Mouse (Mus musculus): Measurements from ENCODE around the gene Mob2.

The Mob2 gene

DNA sequence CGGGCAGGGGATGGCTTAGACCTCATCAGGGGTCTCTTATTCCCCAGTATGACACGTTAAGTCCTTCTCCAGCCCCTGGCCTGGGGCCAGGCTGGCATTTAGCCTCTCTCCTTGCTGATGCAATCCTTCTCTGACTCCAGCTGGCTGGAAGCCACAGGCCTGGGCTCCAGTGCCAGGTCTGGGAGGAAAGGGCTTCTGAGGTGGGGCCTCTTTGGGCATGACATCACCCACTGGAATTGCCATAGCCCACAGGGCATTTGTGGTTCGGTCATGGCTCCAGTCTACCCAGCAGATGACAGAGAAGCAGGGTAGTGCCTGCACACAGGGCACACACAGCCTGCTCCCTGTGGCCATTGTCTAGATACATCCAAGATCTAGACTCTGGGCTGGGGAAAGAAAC lies 24.0 kb upstream of the Mob2 start:
- DNase-seq (ENCODE audit: low read depth, low spot score): no peak
- H3K27me3 ChIP-seq (ENCODE audit: control insufficient read depth, insufficient read depth, low read length, poor library complexity, severe bottlenecking): no peaks in the 10 kb centered on the region
- no peaks in the 10 kb centered on the region for H3K36me3 ChIP-seq (ENCODE audit: control insufficient read depth, insufficient read depth, low read length, poor library complexity, severe bottlenecking)

DNA sequence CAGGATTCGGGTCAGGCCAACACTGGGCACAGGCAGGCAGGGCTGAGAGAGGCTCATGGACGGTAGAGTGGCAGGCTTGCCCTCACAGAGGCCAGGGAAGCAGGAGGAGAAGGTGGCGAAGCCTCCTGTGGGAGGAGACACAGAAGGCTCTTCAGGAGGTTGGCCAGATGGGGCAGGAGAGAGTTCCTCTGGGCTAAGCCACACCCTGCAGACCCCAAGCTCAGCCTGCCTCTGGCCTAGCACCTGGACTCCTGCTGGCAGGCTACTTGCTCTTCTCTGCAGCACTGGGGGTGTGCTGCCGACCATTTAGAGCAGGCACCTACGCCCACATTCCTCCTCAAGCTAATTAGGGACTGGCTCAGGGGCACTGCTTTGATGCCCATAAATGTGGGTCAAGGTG lies 23.5 kb upstream of the Mob2 start:
- Histone ChIP-seq H3K27me3 (ENCODE audit: control insufficient read depth, insufficient read depth, low read length, poor library complexity, severe bottlenecking) (no peaks in the 10 kb centered on the region), H3K36me3 (ENCODE audit: control insufficient read depth, insufficient read depth, low read length, poor library complexity, severe bottlenecking) (no peaks in the 10 kb centered on the region)

DNA sequence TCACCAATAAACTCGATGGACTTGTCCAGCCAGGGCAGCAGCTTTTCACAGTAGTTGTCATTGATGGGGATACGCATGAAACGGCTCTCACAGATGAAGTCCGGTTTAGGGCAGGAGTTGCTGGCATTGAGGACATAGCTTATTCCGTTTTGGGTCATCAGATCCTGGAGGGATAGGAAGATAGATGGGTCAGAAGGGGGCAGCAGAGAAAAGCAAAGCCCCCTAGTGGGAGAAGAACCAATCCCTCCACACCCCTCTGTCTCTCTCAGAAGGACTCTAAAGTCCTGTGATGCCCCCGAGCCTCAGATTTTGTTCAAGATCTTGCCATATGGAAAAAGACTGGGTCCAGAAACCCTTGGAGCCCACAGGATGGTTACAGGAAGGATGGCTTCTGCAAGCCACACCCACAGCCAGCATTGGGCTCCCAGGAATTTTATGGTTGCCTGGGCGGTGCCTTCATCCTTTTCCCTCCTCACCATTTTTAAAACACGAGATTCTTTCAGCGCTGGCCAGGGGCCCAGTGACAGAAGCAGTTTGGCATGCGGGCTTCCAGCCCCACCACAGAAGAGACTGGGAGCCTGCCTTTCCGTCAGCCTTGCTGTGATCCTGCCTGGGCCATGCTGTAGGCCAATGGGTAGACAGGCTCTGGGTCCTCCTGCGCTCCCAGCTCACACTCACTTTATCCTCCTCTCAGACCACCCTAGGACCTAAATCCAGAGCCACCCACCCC lies 22.9 kb upstream of the Mob2 start:
- Histone ChIP-seq H3K36me3 (ENCODE audit: control insufficient read depth, insufficient read depth, low read length, poor library complexity, severe bottlenecking) (no peaks in the 10 kb centered on the region), H3K27me3 (ENCODE audit: control insufficient read depth, insufficient read depth, low read length, poor library complexity, severe bottlenecking) (no peaks in the 10 kb centered on the region)
- no peak for DNase-seq (ENCODE audit: low read depth, low spot score)

More for the DNA sequence above, 23.5 kb upstream of the Mob2 start:
- DNase-seq (ENCODE audit: low read depth, low spot score): no peak

DNA sequence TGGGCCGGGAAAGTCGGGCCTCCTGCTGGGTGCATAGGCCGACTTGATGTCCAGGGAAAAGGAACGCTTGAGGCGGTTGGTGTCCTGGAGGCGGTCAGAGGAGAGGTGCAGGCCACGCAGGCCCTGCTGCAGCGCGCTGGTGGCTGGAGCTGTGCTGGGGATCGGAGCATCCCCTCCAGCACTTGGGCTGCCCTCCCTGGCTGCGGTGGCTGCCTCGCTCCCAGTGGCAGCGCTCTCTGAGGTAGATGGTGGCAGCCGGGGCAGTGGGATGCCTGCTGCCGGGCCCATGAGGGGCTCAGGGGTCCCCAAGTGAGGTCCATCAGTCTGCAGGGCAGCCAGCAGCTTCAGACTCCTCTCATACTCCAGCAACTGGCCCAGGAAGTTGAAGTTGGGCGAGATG lies 21.7 kb upstream of the Mob2 start:
- Histone ChIP-seq H3K27me3 (ENCODE audit: control insufficient read depth, insufficient read depth, low read length, poor library complexity, severe bottlenecking) (no peaks in the 10 kb centered on the region), H3K36me3 (ENCODE audit: control insufficient read depth, insufficient read depth, low read length, poor library complexity, severe bottlenecking) (no peaks in the 10 kb centered on the region)
- DNase-seq (ENCODE audit: low read depth, low spot score): no peak

DNA sequence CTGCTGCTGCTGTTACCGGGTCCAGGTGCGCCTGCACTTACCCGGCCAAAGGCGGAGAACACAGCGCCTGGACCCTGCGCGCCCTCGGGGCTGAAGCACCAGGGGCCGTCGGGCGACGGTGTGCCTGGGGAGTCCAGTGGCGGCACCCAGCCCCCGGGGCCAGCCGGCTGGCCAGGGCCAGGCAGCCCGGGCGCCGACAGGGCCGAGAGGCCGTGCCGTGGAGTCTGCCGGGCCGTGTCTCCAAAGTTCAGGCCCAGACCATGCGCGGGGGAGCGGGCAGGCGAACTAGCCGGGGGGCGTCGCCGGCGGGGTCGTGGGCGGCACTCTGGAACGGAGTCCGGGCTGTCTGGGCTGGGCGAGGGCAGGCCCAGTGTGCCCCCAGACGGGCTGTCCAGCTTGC lies 21.3 kb upstream of the Mob2 start:
- Histone ChIP-seq H3K36me3 (ENCODE audit: control insufficient read depth, insufficient read depth, low read length, poor library complexity, severe bottlenecking) (no peaks in the 10 kb centered on the region), H3K27me3 (ENCODE audit: control insufficient read depth, insufficient read depth, low read length, poor library complexity, severe bottlenecking) (no peaks in the 10 kb centered on the region)
- DNase-seq (ENCODE audit: low read depth, low spot score): no peak

DNA sequence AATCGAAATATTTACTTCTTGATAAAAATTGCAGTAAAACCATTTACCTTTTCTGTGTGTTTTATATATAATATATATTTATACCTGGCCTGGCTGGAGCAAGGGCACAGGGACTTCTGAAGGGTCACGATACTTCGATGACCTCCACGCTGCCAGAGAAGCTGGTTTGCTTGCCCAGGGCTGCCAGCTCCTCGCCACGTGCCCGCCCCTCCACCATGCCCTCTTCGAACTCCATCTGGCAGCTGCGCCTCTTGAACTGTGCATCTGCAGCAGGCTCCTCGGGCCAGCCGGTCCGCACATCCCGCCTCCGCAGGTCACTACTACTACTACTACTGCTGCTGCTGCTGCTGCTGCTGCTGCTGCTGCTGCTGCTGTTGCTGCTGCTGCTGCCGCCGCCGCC lies 20.9 kb upstream of the Mob2 start:
- H3K36me3 ChIP-seq (ENCODE audit: control insufficient read depth, insufficient read depth, low read length, poor library complexity, severe bottlenecking): no peaks in the 10 kb centered on the region
- no peak for DNase-seq (ENCODE audit: low read depth, low spot score)
- H3K27me3 ChIP-seq (ENCODE audit: control insufficient read depth, insufficient read depth, low read length, poor library complexity, severe bottlenecking): no peaks in the 10 kb centered on the region

DNA sequence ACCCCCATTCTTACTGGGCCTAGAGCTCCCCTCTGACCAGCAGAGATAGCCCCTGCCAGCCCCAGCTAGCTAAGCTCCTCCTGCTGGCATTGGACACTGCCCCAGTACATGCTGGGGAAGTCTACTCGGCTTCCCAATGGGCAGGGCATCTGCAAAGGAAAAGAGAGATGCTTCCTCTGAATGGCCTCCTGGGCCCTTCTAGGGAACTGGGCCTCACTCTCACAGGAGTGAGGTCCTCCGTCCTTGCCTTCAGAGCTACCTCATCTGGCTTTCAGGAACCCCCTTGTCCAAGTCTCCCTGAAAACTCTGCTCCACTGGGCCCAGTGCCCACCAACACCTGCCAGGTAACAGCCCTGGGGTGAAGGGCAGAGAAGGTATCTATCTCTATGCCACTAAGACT lies 20.0 kb upstream of the Mob2 start:
- DNase-seq (ENCODE audit: low read depth, low spot score): no peak
- Histone ChIP-seq H3K27me3 (ENCODE audit: control insufficient read depth, insufficient read depth, low read length, poor library complexity, severe bottlenecking) (no peaks in the 10 kb centered on the region), H3K36me3 (ENCODE audit: control insufficient read depth, insufficient read depth, low read length, poor library complexity, severe bottlenecking) (no peaks in the 10 kb centered on the region)

DNA sequence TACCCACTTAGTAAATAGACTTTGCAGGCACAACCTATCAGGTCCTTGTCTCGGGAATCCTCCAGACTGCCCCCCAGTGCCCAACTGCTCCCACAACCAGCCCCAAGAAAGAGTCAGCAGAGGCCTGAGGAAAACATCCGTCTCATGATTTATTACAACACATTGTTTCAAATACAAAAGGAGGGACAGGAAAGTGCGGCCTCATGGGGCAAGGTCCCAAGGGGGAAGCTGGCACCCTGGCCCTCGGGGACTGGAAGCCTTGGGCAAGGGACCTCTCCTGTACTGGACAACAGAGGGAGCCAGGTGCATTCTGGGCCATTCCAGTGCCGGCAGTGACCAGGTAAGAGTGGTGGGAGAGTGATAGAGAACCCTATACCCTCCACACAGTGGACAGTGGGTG lies 18.5 kb upstream of the Mob2 start:
- DNase-seq (ENCODE audit: low read depth, low spot score): no peak
- Histone ChIP-seq H3K27me3 (ENCODE audit: control insufficient read depth, insufficient read depth, low read length, poor library complexity, severe bottlenecking) (no peaks in the 10 kb centered on the region), H3K36me3 (ENCODE audit: control insufficient read depth, insufficient read depth, low read length, poor library complexity, severe bottlenecking) (no peaks in the 10 kb centered on the region)

DNA sequence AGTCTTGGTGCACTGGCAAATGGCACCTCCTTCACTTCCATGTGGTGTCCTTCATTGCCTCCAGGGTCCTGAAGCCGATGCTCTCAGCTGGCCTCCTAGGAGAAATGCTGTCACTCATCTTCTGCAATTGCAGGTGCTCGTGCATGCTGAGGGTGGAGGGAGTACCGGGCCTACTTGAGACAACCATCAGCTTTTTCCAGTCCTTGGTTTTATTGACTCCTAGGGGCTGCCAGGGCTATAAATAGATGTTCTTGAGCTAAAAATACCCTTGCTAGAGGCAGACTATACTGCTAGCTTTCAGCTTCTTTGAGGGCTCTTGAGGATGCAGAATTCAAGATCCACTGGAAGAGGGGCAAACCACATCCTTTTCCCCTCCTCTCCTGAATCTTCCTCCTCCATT lies 16.3 kb upstream of the Mob2 start:
- H3K27me3 ChIP-seq (ENCODE audit: control insufficient read depth, insufficient read depth, low read length, poor library complexity, severe bottlenecking): no peaks in the 10 kb centered on the region
- H3K36me3 ChIP-seq (ENCODE audit: control insufficient read depth, insufficient read depth, low read length, poor library complexity, severe bottlenecking): no peaks in the 10 kb centered on the region
- DNase-seq (ENCODE audit: low read depth, low spot score): no peak

DNA sequence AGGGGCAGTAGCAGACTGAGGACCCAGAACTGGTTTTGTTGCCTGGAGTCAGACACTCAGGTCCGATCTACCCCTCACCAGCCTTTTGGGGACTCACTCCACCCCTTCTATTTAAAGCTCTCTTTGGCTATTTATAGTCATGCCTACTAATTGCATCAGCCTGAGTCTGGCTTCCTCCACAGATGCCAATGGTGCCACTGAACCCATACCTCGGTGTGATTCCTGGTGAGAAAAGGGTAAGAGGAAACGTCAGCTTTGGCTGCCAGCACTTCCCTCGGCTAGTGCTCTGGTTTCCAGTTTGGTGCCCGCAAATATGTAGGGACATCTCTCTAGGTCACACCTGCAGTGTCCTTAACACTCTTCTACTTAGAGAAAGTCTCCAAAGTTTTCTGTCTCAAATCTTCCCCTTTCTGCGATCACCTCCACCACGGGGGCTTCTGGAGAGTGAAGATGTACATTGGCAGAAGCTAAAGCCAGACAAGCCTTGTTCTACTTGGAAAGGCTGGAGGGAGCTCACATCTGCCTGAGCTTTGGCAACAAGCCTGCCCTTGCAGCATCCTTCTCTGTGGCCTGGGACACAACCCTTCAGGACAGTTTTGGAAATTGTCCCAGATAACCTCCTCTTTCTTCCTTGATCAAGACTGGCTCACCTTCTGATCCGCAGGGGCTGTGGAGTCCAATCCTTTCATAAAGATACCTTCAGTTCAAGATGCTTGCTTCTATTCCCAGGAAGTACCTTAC lies 13.5 kb upstream of the Mob2 start:
- Histone ChIP-seq H3K27me3 (ENCODE audit: control insufficient read depth, insufficient read depth, low read length, poor library complexity, severe bottlenecking) (no peaks in the 10 kb centered on the region), H3K36me3 (ENCODE audit: control insufficient read depth, insufficient read depth, low read length, poor library complexity, severe bottlenecking) (no peaks in the 10 kb centered on the region)
- DNase-seq (ENCODE audit: low read depth, low spot score): no peak

DNA sequence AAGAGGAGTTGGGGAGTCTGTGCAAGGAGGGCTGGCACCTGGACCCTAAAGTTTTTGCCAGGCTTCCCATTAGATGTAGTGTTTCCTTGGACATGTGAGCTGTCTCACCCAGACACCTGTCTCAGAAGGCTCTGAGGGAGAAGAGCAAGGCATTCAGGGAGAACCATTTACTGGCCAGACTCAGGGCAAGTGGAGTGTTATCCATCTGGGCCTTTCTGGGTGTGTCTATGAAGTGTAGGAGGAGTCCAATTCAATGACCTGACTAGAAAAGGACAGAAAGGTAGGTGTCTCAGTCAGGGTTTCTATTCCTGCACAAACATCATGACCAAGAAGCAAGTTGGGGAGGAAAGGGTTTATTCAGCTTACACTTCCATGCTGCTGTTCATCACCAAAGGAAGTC lies 10.9 kb upstream of the Mob2 start:
- DNase-seq (ENCODE audit: low read depth, low spot score): no peak

DNA sequence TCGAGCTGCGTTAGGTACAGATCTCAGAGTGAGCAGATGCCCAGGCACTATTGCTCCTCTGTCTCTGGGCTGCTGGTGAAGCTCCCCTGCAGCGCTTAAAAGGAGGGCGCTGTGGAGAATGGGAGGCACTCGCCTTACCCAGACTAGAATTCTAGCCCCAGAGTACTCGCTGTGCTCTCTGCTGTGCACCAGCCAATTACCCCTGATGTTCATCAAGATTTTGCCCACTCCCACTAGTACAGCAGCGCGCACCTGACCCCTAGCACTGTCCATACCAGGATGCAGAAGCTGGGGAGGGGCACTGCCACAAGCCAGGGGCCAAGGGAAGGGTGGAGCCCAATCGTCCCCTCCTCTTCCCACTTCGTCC lies 10.3 kb upstream of the Mob2 start:
- Histone ChIP-seq H3K27me3 (ENCODE audit: control insufficient read depth, insufficient read depth, low read length, poor library complexity, severe bottlenecking) (no peaks in the 10 kb centered on the region), H3K36me3 (ENCODE audit: control insufficient read depth, insufficient read depth, low read length, poor library complexity, severe bottlenecking) (no peaks in the 10 kb centered on the region)
- no peak for DNase-seq (ENCODE audit: low read depth, low spot score)

More for the DNA sequence above, 10.9 kb upstream of the Mob2 start:
- no peaks in the 10 kb centered on the region for H3K27me3 ChIP-seq (ENCODE audit: control insufficient read depth, insufficient read depth, low read length, poor library complexity, severe bottlenecking)
- no peaks in the 10 kb centered on the region for H3K36me3 ChIP-seq (ENCODE audit: control insufficient read depth, insufficient read depth, low read length, poor library complexity, severe bottlenecking)

DNA sequence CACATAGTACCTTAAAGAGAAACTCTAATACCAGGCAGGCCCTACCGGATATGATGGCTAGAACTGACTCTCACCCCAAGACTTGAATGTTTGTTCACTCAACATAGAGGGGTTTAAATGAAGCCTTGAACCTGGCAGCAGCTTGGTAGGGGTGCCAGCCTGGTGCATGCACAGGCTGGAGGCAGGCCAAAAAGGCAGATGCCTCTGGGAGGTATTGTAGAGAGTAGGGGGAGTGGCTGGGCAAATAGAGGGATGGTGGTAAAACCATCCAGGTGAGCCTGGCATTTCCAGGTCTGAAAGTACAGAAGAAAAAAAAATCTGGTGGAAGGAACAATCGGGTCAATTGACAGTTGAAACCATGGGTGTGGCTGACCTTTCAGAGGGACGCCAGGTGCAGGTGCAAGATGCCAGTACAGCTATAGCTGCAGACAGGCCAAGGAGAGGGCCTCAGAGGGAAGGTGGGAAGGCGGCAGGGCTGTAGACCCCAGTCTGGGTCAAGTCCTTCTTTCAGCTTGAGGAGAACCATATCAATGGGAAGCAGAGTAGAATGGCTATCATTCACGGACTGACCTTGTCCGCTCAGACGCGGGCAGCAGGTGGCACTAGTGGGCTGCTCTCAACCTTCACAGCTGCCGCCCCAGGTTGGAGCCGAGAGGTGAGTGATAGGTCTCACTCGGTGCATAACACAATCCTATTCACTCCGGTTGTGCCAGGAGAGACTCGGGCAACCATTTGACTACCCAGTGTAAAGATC lies 9.8 kb upstream of the Mob2 start:
- no peaks in the 10 kb centered on the region for H3K36me3 ChIP-seq (ENCODE audit: control insufficient read depth, insufficient read depth, low read length, poor library complexity, severe bottlenecking)
- H3K27me3 ChIP-seq (ENCODE audit: control insufficient read depth, insufficient read depth, low read length, poor library complexity, severe bottlenecking): no peaks in the 10 kb centered on the region
- peak; percentile 75 for DNase-seq (ENCODE audit: low read depth, low spot score)

DNA sequence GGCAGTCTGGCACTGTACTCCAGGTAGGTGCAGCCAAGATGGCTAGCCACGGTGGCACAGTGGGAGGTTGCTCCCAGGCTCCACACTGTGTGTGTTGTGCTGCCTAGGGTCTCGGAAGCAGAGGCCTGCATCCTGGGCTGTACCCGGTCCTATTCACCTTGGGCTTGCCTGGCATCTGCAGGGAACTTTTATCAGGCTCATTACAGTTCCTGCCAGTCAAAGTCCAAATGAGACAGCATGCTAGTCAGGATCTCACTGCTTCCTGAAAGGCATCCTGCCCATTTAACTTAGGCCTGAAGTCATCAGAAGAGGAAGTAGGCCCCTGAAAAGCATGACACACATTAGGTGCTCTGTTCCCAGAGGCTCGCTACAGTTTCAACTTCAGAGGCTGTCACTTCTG lies 7.6 kb upstream of the Mob2 start:
- no peaks in the 10 kb centered on the region for H3K36me3 ChIP-seq (ENCODE audit: control insufficient read depth, insufficient read depth, low read length, poor library complexity, severe bottlenecking)
- DNase-seq (ENCODE audit: low read depth, low spot score): no peak
- H3K27me3 ChIP-seq (ENCODE audit: control insufficient read depth, insufficient read depth, low read length, poor library complexity, severe bottlenecking): no peaks in the 10 kb centered on the region

DNA sequence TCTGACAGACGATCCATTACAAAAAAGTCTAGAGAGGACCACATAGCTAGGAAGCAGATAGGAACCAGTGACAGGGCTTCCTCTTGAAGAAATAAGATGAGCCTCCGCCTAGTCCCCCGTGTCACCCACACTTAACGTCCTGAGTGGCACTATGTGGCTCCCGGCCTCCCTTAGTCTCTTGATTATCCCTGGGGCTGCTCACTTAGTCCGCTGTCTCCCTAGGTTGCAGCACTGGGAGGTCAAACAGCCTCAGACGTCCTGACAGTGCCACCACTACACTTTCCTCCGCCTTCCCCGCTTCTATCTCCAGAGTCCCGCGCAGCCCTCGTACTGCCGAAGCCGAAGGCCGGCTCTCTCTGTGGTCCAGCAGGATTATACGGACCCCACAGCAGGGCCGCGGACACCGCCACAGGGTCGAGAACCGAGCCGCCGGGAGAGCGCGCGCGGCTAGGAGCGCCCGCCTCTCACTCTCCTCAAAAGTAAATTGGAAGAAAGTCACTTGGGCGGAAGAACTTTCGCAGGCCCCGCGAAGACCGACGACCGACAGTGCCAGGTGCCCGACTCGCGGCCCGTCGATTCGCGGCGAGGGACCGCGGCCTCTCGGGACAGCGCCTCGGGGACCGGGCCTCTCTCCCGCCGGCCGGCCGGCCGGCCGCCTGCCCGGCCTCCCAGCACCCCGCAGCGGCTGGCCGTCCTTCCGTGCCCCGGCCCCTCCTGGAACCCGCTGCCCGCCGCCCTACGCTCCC lies 507 bp downstream of the Mob2 start:
- H3K27me3 ChIP-seq (ENCODE audit: control insufficient read depth, insufficient read depth, low read length, poor library complexity, severe bottlenecking): no peaks in the 10 kb centered on the region
- peak; percentile 8 for DNase-seq (ENCODE audit: low read depth, low spot score)
- no peaks in the 10 kb centered on the region for H3K36me3 ChIP-seq (ENCODE audit: control insufficient read depth, insufficient read depth, low read length, poor library complexity, severe bottlenecking)
